Mouse (Mus musculus) monocyte, adult 5-6 weeks (primary cell): ENCODE measurements around the gene Kantr. TPM values are rescaled to one million over a fixed set of nuclear protein-coding genes. Genes with fewer than 3 reads are reported as not detected.
"Not testable (repeated sequence)": the region's sequence is repeated elsewhere in the genome, so short reads cannot be mapped to it uniquely, and the experiment has no call there.

ENCODE experiments used
- ATAC-seq: fragments of 153-309, 156-312 bp; replicated peaks from 2 replicates; pipeline ENCODE4 v1.8.0; 2017; ENCODE audit warnings: mild to moderate bottlenecking; ENCODE audit not compliant: low TSS enrichment, insufficient number of reproducible peaks, severe bottlenecking, poor library complexity, low FRiP score
- total RNA-seq: library from RNA; stranded (forward); fragments of 200-1000, 200-491, 200-594 nt; gene quantifications from 3 replicates; pipeline ENCODE4 v1.2.3, GENCODE M21; 2017

Kantr gene
- total RNA-seq: 0.64 to 2.5 TPM in 2 of 3 replicates, not detected in the other

DNA sequence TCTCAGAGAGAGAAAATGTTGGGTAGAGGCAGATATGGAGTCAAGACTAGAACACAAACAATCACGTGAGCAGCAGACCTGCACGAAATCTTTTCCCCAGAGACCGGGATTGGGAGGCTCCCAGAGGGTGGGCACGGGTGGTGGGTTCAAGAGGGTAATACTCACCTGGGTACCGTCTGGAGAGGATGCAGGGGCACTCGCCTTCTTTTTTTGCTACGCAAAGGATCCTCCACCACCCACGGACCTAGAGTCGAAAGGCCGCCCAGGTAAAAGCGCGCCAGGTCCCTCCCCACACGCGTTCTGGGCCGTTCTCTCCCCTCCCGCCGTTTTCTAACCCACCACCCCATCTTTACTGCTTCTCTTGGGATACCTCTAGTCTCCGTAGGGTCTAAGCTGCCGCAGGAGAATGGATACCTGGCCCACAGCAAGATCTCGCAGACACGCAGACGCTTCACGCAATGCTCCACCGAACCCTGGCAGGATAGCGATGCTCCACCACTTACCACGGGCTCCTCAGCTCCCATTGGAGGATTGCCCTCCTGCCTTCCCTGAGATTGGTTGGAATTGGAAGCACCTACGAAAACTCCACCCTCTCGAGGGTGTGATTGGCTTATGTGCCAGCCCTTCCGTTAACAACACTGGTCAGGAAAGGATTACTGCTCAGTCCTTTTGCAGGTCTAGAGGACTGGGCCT lies at the start of gene Kantr:
Gene Kantr (minus strand): TSS at position 500 of the 693 bp plus-strand sequence.
- ATAC-seq: peak; percentile 100

- no peak for ATAC-seq
These were observed 41.3 kb upstream of the Kantr start, which contains the start of gene Gpr173 for GRCm38 (mm10) chrX:152368397-152369273. Gene Gpr173, minus strand, starts transcription at chrX:152368704.

DNA sequence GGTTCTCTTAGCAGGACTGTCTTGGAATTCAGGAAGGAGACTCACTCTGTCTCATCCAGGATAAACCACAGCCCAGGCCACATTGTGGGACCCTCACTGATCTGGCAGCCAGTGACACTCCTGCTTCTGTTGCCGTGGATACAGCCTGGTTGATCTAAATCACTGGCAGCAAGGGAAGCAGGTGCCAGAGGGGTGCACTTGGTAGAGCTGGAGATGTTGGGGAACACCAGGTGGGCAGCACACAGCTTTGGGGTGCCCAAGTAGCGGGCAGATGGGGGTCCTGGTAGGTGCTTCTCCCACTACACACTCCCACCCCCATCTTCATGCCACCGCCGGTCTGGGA lies 40.7 kb upstream of the Kantr start:
- no peak for ATAC-seq

GRCm38 (mm10) chrX:152366418-152366817 lies 39.1 kb upstream of the Kantr start:
- no peak for ATAC-seq

DNA sequence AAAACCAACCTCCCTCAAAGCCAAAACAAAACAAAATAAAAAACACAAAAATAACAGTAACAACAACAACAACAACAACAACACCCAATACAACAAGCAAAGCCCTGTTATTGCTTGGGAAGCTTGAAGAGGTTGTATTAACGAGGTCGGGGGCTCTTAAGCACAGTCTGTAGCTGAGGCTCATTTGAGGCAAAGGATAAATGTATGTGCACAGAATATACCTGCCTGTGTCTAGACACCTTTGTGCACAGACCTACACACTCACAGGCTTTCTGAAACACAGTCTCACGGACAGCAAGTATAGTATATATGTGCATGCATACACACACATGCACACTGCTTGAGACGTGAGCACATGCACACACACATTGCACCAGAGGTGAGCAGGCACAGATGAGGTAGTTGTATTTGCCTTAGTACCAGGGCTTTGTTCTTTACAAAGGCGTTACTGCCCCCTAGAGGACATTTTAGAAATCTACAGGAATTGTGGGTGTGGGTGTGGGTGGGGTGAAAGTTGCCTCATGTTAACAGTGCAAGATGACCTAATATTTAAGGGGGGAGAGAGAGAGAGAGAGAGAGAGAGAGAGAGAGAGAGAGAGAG lies 25.4 kb upstream of the Kantr start:
- peak; percentile 80 for ATAC-seq

- ATAC-seq: no peak
These were observed 19.7 kb upstream of the Kantr start for GRCm38 (mm10) chrX:152347041-152347440.

DNA sequence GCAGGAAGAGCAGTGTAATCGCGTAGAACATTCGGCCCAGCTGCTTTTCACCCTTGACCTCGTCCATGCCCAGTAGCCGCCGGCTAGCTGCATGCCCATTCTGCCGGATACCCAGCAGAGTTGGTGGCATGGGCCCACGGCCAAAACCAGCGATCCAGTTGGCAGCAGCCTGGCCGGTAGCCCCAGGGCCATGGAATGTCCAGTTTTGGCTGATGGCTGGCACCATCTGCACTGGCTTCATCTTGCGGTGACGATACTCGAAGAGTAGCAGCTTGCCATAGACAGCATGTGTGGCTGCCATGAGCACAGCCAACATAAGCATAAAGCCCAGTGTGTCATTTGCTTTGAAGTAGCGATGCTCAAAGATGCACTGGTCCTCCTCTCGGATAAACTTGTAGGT lies 19.3 kb upstream of the Kantr start:
- no peak for ATAC-seq

GRCm38 (mm10) chrX:152342903-152343302 lies 15.6 kb upstream of the Kantr start:
- no peak for ATAC-seq

GRCm38 (mm10) chrX:152342358-152342901 lies 15.1 kb upstream of the Kantr start, which contains the start of gene Tspyl2:
Gene Tspyl2, minus strand, starts transcription at chrX:152342425.
- ATAC-seq: peak; percentile 98

DNA sequence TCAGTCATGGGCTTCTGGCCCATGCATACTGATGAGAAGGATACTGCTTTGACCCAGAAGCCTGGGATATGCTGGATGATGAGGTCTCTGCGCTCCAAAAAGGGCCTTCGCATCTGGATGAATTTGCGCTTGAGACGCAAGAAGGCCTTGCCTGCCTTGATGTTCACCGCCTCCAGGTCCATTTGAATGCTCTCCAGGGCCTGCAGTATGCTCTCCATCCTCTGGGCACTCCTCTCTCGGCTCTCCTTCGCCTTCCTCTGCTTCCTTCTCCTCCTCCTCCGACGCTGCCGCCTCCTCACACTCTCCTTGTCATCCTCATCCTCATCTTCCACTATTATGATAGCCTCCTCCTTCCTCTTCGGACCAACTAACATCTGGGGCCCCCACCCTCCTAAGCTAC lies 14.2 kb upstream of the Kantr start:
- no peak for ATAC-seq

DNA sequence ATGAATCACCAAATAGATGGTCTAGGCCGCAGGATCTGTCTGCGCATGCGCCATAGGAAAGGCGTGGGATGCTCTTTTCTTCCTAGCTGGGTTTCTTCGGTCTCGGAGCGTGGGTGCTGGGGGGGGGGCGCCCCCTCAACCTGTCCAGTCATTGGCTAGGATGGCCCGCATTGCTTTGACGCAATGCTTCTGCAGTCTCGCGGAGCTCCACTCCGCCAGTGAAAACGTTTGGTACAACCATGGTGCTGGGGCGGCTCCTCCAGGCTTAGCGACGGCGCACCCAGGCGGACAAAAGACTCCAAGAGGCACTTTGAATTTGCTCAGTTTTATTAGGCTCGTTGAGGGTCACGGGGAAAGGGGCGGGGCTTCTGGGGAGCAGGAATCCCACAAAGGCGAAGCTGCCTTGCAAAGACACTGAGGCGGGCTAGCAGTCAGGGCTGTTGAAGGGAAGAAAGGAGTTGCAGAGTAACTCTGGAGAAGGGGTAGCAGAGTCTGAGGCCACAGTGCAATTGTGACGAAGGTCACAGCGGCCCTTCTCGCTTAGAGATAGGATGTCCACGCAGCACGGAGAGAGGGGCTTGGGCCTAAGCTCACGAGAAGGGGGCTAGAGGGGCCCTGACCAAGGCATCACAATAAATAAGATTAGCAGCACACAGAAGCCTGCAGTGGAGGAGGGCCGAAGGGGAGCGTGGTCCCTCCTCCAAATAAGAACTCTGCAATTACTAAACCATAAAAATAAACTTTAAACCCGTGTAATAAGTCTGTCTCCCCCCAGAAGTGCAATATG lies 9.4 kb upstream of the Kantr start:
- peak; percentile 96 for ATAC-seq

GRCm38 (mm10) chrX:152336123-152336522 lies 8.8 kb upstream of the Kantr start:
- ATAC-seq: not testable (repeated sequence)

GRCm38 (mm10) chrX:152329400-152329799 lies 2.1 kb upstream of the Kantr start:
- not testable (repeated sequence) for ATAC-seq

- ATAC-seq: no peak
These were observed 376 bp upstream of the Kantr start for GRCm38 (mm10) chrX:152327689-152328052.

GRCm38 (mm10) chrX:152323584-152323983 lies 3.7 kb downstream of the Kantr start:
- ATAC-seq: no peak

GRCm38 (mm10) chrX:152322776-152323175 lies 4.5 kb downstream of the Kantr start:
- ATAC-seq: 0 out of 2 replicates have a peak, but pooled peaks have one; percentile 43

GRCm38 (mm10) chrX:152320535-152320934 lies 6.8 kb downstream of the Kantr start:
- no peak for ATAC-seq

DNA sequence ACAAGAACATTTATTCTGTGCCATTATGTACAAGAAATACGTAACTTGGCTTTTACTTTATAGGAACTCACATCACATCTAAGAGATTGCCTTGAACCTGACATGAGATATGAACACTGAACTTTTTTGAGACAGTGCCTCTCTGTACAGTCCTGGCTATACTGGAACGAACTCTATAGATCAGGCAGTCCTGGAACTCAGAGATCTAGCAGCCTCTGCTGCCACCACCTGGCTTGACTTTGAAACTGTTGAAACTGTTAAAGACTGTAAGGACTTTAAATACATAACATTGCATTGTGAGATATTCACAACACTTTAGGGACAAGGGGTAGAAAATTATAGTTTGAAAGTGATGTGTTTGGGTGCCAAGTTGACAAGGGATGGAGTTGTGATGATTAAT lies 19.4 kb downstream of the Kantr start:
- no peak for ATAC-seq
